ENCODE assay signal across 22 mouse cellular contexts in the genomic region with DNA sequence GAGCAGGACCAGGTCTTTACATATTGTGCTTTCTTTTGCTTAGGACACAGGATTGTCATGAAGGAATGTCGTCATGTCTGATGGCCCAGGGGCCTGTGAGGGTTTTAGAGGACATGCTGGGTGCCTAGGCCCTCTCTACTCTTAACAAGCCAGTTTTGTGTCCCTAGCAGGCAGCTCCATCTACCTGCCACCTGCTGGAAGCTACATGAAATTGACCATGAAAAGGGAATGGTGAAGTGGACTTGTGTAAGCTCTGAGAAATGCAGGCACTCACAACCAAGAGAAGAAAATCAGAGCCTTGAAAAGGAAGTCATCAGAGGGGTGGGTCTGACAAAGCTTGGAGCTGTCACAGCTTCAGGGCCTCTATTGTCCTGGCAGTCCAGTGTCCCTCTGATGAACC. TPM values are rescaled to one million over a fixed set of nuclear protein-coding genes. Genes with fewer than 3 reads are reported as not detected.
"Had no signal": no experiment of that assay in that cellular context is flagged by ENCODE, and none has a peak within 500 bp of the region (broad histone marks: within the 10 kb centered on the region; RNA-seq: fewer than 3 reads in every experiment).

No protein-coding gene starts in this region.

RNA-seq across cellular contexts. Expression of gene Gm4559, which starts 5.1 kb away (rescaled TPM):
- total RNA-seq: layer of hippocampus, adult 8-10 months; layer of hippocampus, postnatal 10 days; layer of hippocampus, postnatal 36 days; left cerebral cortex, adult 8-10 months; left cerebral cortex, postnatal 14 days; left cerebral cortex, postnatal 4 days had no signal
- polyA plus RNA-seq: kidney, embryonic 16.5 days; large intestine, adult 2 months; limb, embryonic 12.5 days; limb, embryonic 15.5 days; liver, embryonic 11.5 days; liver, embryonic 15.5 days; lung, adult 2 months; midbrain, embryonic 10.5 days; midbrain, embryonic 13.5 days; midbrain, embryonic 16.5 days; neural tube, embryonic 11.5 days; neural tube, embryonic 14.5 days; small intestine, adult 2 months; spleen, adult 2 months; stomach, embryonic 16.5 days; thymus, adult 2 months had no signal

RNA-seq across cellular contexts. Expression of gene Krtap5-1, which starts 17.6 kb away (rescaled TPM):
- total RNA-seq: layer of hippocampus, adult 8-10 months; layer of hippocampus, postnatal 10 days; layer of hippocampus, postnatal 36 days; left cerebral cortex, adult 8-10 months; left cerebral cortex, postnatal 14 days; left cerebral cortex, postnatal 4 days had no signal
- polyA plus RNA-seq: kidney, embryonic 16.5 days; large intestine, adult 2 months; limb, embryonic 12.5 days; limb, embryonic 15.5 days; liver, embryonic 11.5 days; liver, embryonic 15.5 days; lung, adult 2 months; midbrain, embryonic 10.5 days; midbrain, embryonic 13.5 days; midbrain, embryonic 16.5 days; neural tube, embryonic 11.5 days; neural tube, embryonic 14.5 days; small intestine, adult 2 months; spleen, adult 2 months; stomach, embryonic 16.5 days; thymus, adult 2 months had no signal

RNA-seq across cellular contexts. Expression of gene Gm2431, which starts 21.1 kb away (rescaled TPM):
- total RNA-seq: layer of hippocampus, adult 8-10 months; layer of hippocampus, postnatal 10 days; layer of hippocampus, postnatal 36 days; left cerebral cortex, adult 8-10 months; left cerebral cortex, postnatal 14 days; left cerebral cortex, postnatal 4 days had no signal
- polyA plus RNA-seq: kidney, embryonic 16.5 days; large intestine, adult 2 months; limb, embryonic 12.5 days; limb, embryonic 15.5 days; liver, embryonic 11.5 days; liver, embryonic 15.5 days; lung, adult 2 months; midbrain, embryonic 10.5 days; midbrain, embryonic 13.5 days; midbrain, embryonic 16.5 days; neural tube, embryonic 11.5 days; neural tube, embryonic 14.5 days; small intestine, adult 2 months; spleen, adult 2 months; stomach, embryonic 16.5 days; thymus, adult 2 months had no signal

RNA-seq across cellular contexts. Expression of gene Krtap5-4, which starts 24.1 kb away (rescaled TPM):
- total RNA-seq: layer of hippocampus, adult 8-10 months; layer of hippocampus, postnatal 10 days; layer of hippocampus, postnatal 36 days; left cerebral cortex, adult 8-10 months; left cerebral cortex, postnatal 14 days; left cerebral cortex, postnatal 4 days had no signal
- polyA plus RNA-seq: kidney, embryonic 16.5 days; large intestine, adult 2 months; limb, embryonic 12.5 days; limb, embryonic 15.5 days; liver, embryonic 11.5 days; liver, embryonic 15.5 days; lung, adult 2 months; midbrain, embryonic 10.5 days; midbrain, embryonic 13.5 days; midbrain, embryonic 16.5 days; neural tube, embryonic 11.5 days; neural tube, embryonic 14.5 days; small intestine, adult 2 months; spleen, adult 2 months; stomach, embryonic 16.5 days; thymus, adult 2 months had no signal

RNA-seq across cellular contexts. Expression of gene Gm40460, which starts 38.4 kb away (rescaled TPM):
- total RNA-seq: layer of hippocampus, adult 8-10 months; layer of hippocampus, postnatal 10 days; layer of hippocampus, postnatal 36 days; left cerebral cortex, adult 8-10 months; left cerebral cortex, postnatal 14 days; left cerebral cortex, postnatal 4 days had no signal
- polyA plus RNA-seq: kidney, embryonic 16.5 days; large intestine, adult 2 months; limb, embryonic 12.5 days; limb, embryonic 15.5 days; liver, embryonic 11.5 days; liver, embryonic 15.5 days; lung, adult 2 months; midbrain, embryonic 10.5 days; midbrain, embryonic 13.5 days; midbrain, embryonic 16.5 days; neural tube, embryonic 11.5 days; neural tube, embryonic 14.5 days; small intestine, adult 2 months; spleen, adult 2 months; stomach, embryonic 16.5 days; thymus, adult 2 months had no signal
